Mouse (Mus musculus): ENCODE measurements around the gene Dtx4.

DNA sequence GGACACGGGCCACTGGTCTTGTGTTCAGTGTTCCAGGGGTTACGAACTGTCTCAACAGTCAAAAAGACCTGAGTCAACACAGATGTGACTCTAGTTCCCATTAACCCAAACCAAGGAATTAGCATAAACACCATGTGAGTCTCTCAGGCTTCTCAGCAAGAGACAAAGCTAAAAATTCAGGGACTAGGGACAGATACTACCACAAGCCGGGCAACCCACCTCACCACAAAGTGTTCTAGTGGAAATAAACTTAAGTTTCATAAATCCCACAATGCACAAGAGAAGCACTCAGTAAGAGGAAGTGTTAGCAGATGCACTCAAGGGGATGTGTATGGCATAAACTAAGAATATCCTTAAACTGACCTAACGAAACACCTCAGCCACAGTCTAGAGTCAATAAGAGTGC is 66.2 kb downstream of the Dtx4 start:
- no peak for TF ChIP-seq CTCF (IDR thresholded peaks at IDR 0.05; ENCODE audit: control insufficient read depth, insufficient read depth, insufficient read length)
- no peak for TF ChIP-seq USF1 (IDR thresholded peaks at IDR 0.05; ENCODE audit: low read depth)
- TF ChIP-seq CEBPB (IDR thresholded peaks at IDR 0.05; ENCODE audit: low read depth), result no peak
- no peak for TF ChIP-seq FOSL1 (IDR thresholded peaks at IDR 0.05; ENCODE audit: insufficient read depth, low read length, poor library complexity, severe bottlenecking)
- TF ChIP-seq MYOD1 (IDR thresholded peaks at IDR 0.05; ENCODE audit: control insufficient read depth, insufficient read length, low read depth), result no peak
- TF ChIP-seq MAX (IDR thresholded peaks at IDR 0.05), result no peak
